ENCODE assay signal across 8 mouse cellular contexts in genomic region chr7:28378769-28379651, GRCm38 (mm10). TPM values are rescaled to one million over a fixed set of nuclear protein-coding genes. Genes with fewer than 3 reads are reported as not detected.
DNase-seq lines count a peak whose midpoint lies in the region; ATAC-seq and TF ChIP-seq lines count a peak whose summit lies in the region.

No protein-coding gene starts in this region.

- WGBS in forebrain, embryonic 12.5 days = under 1% methylated on average over 53 of the region's 53 CpGs
- WGBS in lung, embryonic 14.5 days = under 1% methylated on average over 53 of the region's 53 CpGs

- peak overlapping the region; percentile 67 for H3K9ac ChIP-seq in forebrain, embryonic 12.5 days
- H3K9ac ChIP-seq in lung, embryonic 14.5 days = peak overlapping the region; percentile 85

- TF ChIP-seq CTCF in E14TG2a.4 (conservative IDR thresholded peaks at IDR 0.05; ENCODE audit: low read length) = no peak
- TF ChIP-seq CTCF in lung, embryonic 14.5 days (IDR thresholded peaks at IDR 0.05; ENCODE audit: low read depth) = no peak

- intact Hi-C loops in heart, postnatal 10 days (cut with DNase I) = loop anchor here (10.0 kb wide), 1 partner anchor 576 kb away; no protein-coding TSS in a partner anchor

- H3K4me3 ChIP-seq in E14TG2a.4 (replicated peaks; ENCODE audit: low read length) = peak overlapping the region; percentile 89
- H3K4me3 ChIP-seq in forebrain, embryonic 12.5 days (replicated peaks) = peak overlapping the region; percentile 56
- H3K4me3 ChIP-seq in lung, embryonic 14.5 days (ENCODE audit: low read depth, low read length) = peak overlapping the region; percentile 76

- ATAC-seq in forebrain, embryonic 12.5 days (ENCODE audit: low FRiP score) = peak; percentile 64
- peak; percentile 42; the same call in 1 of the 2 replicates for ATAC-seq in lung, embryonic 14.5 days (ENCODE audit: insufficient read depth)
- peak; percentile 21 for ATAC-seq in neutrophil, adult 5-6 weeks (ENCODE audit: extremely low read depth, insufficient number of reproducible peaks, low FRiP score, poor library complexity, severe bottlenecking)

- H3K36me3 ChIP-seq in E14TG2a.4 (ENCODE audit: insufficient read depth, low read length) = peaks cover 16% of the 10 kb centered on the region
- peaks cover 3% of the 10 kb centered on the region; the same call in 1 of the 2 replicates for H3K36me3 ChIP-seq in forebrain, embryonic 12.5 days (replicated peaks)
- peaks cover 11% of the 10 kb centered on the region for H3K36me3 ChIP-seq in lung, embryonic 14.5 days (ENCODE audit: insufficient read depth)

- H3K9me3 ChIP-seq in E14TG2a.4 (ENCODE audit: low read length) = no peaks in the 10 kb centered on the region
- no peaks in the 10 kb centered on the region for H3K9me3 ChIP-seq in forebrain, embryonic 12.5 days
- H3K9me3 ChIP-seq in lung, embryonic 14.5 days (ENCODE audit: low read depth, low read length) = no peaks in the 10 kb centered on the region

- H3K4me2 ChIP-seq in forebrain, embryonic 12.5 days = peak overlapping the region; percentile 89
- peak overlapping the region; percentile 92 for H3K4me2 ChIP-seq in lung, embryonic 14.5 days

- H3K4me1 ChIP-seq in E14TG2a.4 (replicated peaks; ENCODE audit: low read depth, low read length) = peaks cover 90% of the 10 kb centered on the region
- H3K4me1 ChIP-seq in forebrain, embryonic 12.5 days = peaks cover 67% of the 10 kb centered on the region
- peaks cover 44% of the 10 kb centered on the region for H3K4me1 ChIP-seq in lung, embryonic 14.5 days (ENCODE audit: insufficient read depth)

- DNase-seq in c-Kit-positive CD71-positive TER-119-positive erythroid progenitor cells, embryonic 14.5 days (ENCODE audit: low spot score) = peak; percentile 92
- peak; percentile 97 for DNase-seq in heart, postnatal 10 days
- peak; percentile 61 to 84 for DNase-seq in layer of hippocampus, adult 18-20 months (ENCODE audit: low spot score in 2 of 2)
- peak; percentile 97 for DNase-seq in lung, embryonic 14.5 days
- peak; percentile 89 for DNase-seq in testis, postnatal 14 days (ENCODE audit: low spot score)

- H3K27ac ChIP-seq in forebrain, embryonic 12.5 days = peak overlapping the region; percentile 63
- peak overlapping the region; percentile 97 for H3K27ac ChIP-seq in lung, embryonic 14.5 days (ENCODE audit: low read depth)

- no peaks in the 10 kb centered on the region for H3K27me3 ChIP-seq in E14TG2a.4 (ENCODE audit: insufficient read depth, low read length)
- peaks cover 13% of the 10 kb centered on the region for H3K27me3 ChIP-seq in forebrain, embryonic 12.5 days
- no peaks in the 10 kb centered on the region for H3K27me3 ChIP-seq in lung, embryonic 14.5 days (ENCODE audit: insufficient read depth, low read length)

RNA-seq across cellular contexts. Expression of gene Zfp36, which starts 1.0 kb away (rescaled TPM):
- 5.1 and 5.5 TPM in 2 replicates for polyA plus RNA-seq in forebrain, embryonic 12.5 days (2016; fragmentation: Nextera tagmentation; extraction: Ambion mirVana)
- 10 to 100 TPM; 12.7 to 15.8 TPM for total RNA-seq in heart, postnatal 10 days (2021)
- 1 to 10 TPM; 3.5 to 3.7 TPM for total RNA-seq in layer of hippocampus, adult 18-20 months (2021)
- polyA plus RNA-seq in lung, embryonic 14.5 days (2014; fragmentation: Nextera tagmentation; extraction: Ambion mirVana) = 12.9 and 13.2 TPM in 2 replicates
- 496 and 563 TPM in 2 replicates for total RNA-seq in neutrophil, adult 5-6 weeks (2017)

RNA-seq across cellular contexts. Expression of gene Plekhg2, which starts 6.6 kb away (rescaled TPM):
- 67.0 and 69.7 TPM in 2 replicates for polyA plus RNA-seq in forebrain, embryonic 12.5 days (2016; fragmentation: Nextera tagmentation; extraction: Ambion mirVana)
- 10 to 100 TPM; 36.0 to 42.3 TPM for total RNA-seq in heart, postnatal 10 days (2021)
- 1 to 10 TPM; 4.8 to 5.1 TPM for total RNA-seq in layer of hippocampus, adult 18-20 months (2021)
- 74.1 and 75.1 TPM in 2 replicates for polyA plus RNA-seq in lung, embryonic 14.5 days (2014; fragmentation: Nextera tagmentation; extraction: Ambion mirVana)
- total RNA-seq in neutrophil, adult 5-6 weeks (2017) = 32.6 and 39.7 TPM in 2 replicates

RNA-seq across cellular contexts. Expression of gene Med29, which starts 13.5 kb away (rescaled TPM):
- 43.1 and 43.6 TPM in 2 replicates for polyA plus RNA-seq in forebrain, embryonic 12.5 days (2016; fragmentation: Nextera tagmentation; extraction: Ambion mirVana)
- total RNA-seq in heart, postnatal 10 days (2021) = 10 to 100 TPM; 20.7 to 22.6 TPM
- total RNA-seq in layer of hippocampus, adult 18-20 months (2021) = 10 to 100 TPM; 21.4 to 22.1 TPM
- 45.9 and 49.1 TPM in 2 replicates for polyA plus RNA-seq in lung, embryonic 14.5 days (2014; fragmentation: Nextera tagmentation; extraction: Ambion mirVana)
- total RNA-seq in neutrophil, adult 5-6 weeks (2017) = 9.1 and 9.8 TPM in 2 replicates

RNA-seq across cellular contexts. Expression of gene Paf1, which starts 13.7 kb away (rescaled TPM):
- polyA plus RNA-seq in forebrain, embryonic 12.5 days (2016; fragmentation: Nextera tagmentation; extraction: Ambion mirVana) = 84.6 and 86.2 TPM in 2 replicates
- total RNA-seq in heart, postnatal 10 days (2021) = 10 to 100 TPM; 41.7 to 51.2 TPM
- total RNA-seq in layer of hippocampus, adult 18-20 months (2021) = 10 to 100 TPM; 64.9 to 69.3 TPM
- 73.1 and 75.4 TPM in 2 replicates for polyA plus RNA-seq in lung, embryonic 14.5 days (2014; fragmentation: Nextera tagmentation; extraction: Ambion mirVana)
- total RNA-seq in neutrophil, adult 5-6 weeks (2017) = 218 and 230 TPM in 2 replicates

RNA-seq across cellular contexts. Expression of gene Rps16, which starts 28.6 kb away (rescaled TPM):
- 594 and 628 TPM in 2 replicates for polyA plus RNA-seq in forebrain, embryonic 12.5 days (2016; fragmentation: Nextera tagmentation; extraction: Ambion mirVana)
- total RNA-seq in heart, postnatal 10 days (2021) = 100 to 1,000 TPM; 768 to 852 TPM
- 100 to 1,000 TPM; 481 to 546 TPM for total RNA-seq in layer of hippocampus, adult 18-20 months (2021)
- 1,310 and 1,324 TPM in 2 replicates for polyA plus RNA-seq in lung, embryonic 14.5 days (2014; fragmentation: Nextera tagmentation; extraction: Ambion mirVana)
- total RNA-seq in neutrophil, adult 5-6 weeks (2017) = 700 and 800 TPM in 2 replicates

Comparison
In these comparisons a context has a peak if more than half of its experiments do, and no peak if none do; other contexts are left out.
1. Peak in every context shown above with its lines: DNase-seq, ATAC-seq, H3K4me3 ChIP-seq and H3K27ac ChIP-seq.
2. RNA of gene Zfp36, which starts 1.0 kb away (total RNA-seq): 496 to 563 TPM in neutrophil, adult 5-6 weeks; 12.7 to 15.8 TPM in heart, postnatal 10 days and 3.5 to 3.7 TPM in layer of hippocampus, adult 18-20 months; every median in the first group is over 10 times any median in the second.